In genomic region chr19:12499485-12499884, GRCm38 (mm10) we compare ENCODE assay signal across 9 mouse cellular contexts. TPM values are rescaled to one million over a fixed set of nuclear protein-coding genes. Genes with fewer than 3 reads are reported as not detected.
A peak's percentile ranks its signal among the peaks of the same experiment; 100 is the strongest.
DNase-seq lines count a peak whose midpoint lies in the region; ATAC-seq and TF ChIP-seq lines count a peak whose summit lies in the region.
"Had no signal": no experiment of that assay in that cellular context is flagged by ENCODE, and none has a peak within 500 bp of the region (broad histone marks: within the 10 kb centered on the region; RNA-seq: fewer than 3 reads in every experiment).

No protein-coding gene starts in this region.

- no peak for TF ChIP-seq EP300 in stomach, postnatal 0 days (optimal IDR thresholded peaks at IDR 0.05)

- peak overlapping the region; percentile 98 for H3K4me3 ChIP-seq in megakaryocyte, embryonic 14.5 days (replicated peaks)
- peak overlapping the region; percentile 64 for H3K4me3 ChIP-seq in limb, embryonic 15.5 days
- H3K4me3 ChIP-seq in stomach, postnatal 0 days (ENCODE audit: low read depth, low read length): peak overlapping the region; percentile 72

- no peak for ATAC-seq in megakaryocyte, adult 5-6 weeks (ENCODE audit: poor library complexity, severe bottlenecking)
- ATAC-seq in limb, embryonic 15.5 days (ENCODE audit: insufficient number of reproducible peaks, low FRiP score, low TSS enrichment, low read depth): 0 out of 2 replicates have a peak, but pooled peaks have one; percentile 7
- no peak for ATAC-seq in stomach, postnatal 0 days (ENCODE audit: low FRiP score, low TSS enrichment)
- ATAC-seq: activated CD4-positive, CD25-positive, alpha-beta regulatory T cell, adult 4 months had no signal

- no peaks in the 10 kb centered on the region for H3K9me3 ChIP-seq in megakaryocyte, embryonic 14.5 days
- H3K9me3 ChIP-seq in limb, embryonic 15.5 days: no peaks in the 10 kb centered on the region
- H3K9me3 ChIP-seq in stomach, postnatal 0 days (ENCODE audit: control insufficient read depth, low read length): no peaks in the 10 kb centered on the region

- H3K4me2 ChIP-seq in limb, embryonic 15.5 days: peak overlapping the region; percentile 94
- H3K4me2 ChIP-seq in stomach, postnatal 0 days (replicated peaks; ENCODE audit: low read depth): peak overlapping the region; percentile 95

- H3K9ac ChIP-seq in limb, embryonic 15.5 days: no peak overlapping the region
- peak overlapping the region; percentile 92 for H3K9ac ChIP-seq in stomach, postnatal 0 days (ENCODE audit: low read length)

- TF ChIP-seq CTCF in stomach, postnatal 0 days (IDR thresholded peaks at IDR 0.05; ENCODE audit: low read depth): no peak

- no peak overlapping the region for H3K27ac ChIP-seq in limb, embryonic 15.5 days
- no peak overlapping the region for H3K27ac ChIP-seq in stomach, postnatal 0 days (replicated peaks)

- H3K4me1 ChIP-seq in megakaryocyte, embryonic 14.5 days: peaks cover 40% of the 10 kb centered on the region
- H3K4me1 ChIP-seq in limb, embryonic 15.5 days: peaks cover 15% of the 10 kb centered on the region
- no peaks in the 10 kb centered on the region; the same call in 1 of the 2 replicates for H3K4me1 ChIP-seq in stomach, postnatal 0 days (replicated peaks; ENCODE audit: control insufficient read depth, insufficient read depth)

- peaks cover 42% of the 10 kb centered on the region for H3K27me3 ChIP-seq in megakaryocyte, embryonic 14.5 days (replicated peaks)
- H3K27me3 ChIP-seq in limb, embryonic 15.5 days: peaks cover 5% of the 10 kb centered on the region; the same call in 1 of the 2 replicates
- no peaks in the 10 kb centered on the region for H3K27me3 ChIP-seq in stomach, postnatal 0 days (ENCODE audit: control insufficient read depth, insufficient read depth, low read length)

- 27% methylated on average over 2 of the region's 2 CpGs for WGBS in limb, embryonic 15.5 days
- WGBS in stomach, postnatal 0 days: 24% methylated on average over 2 of the region's 2 CpGs

- DNase-seq in embryo, embryonic 10.5 days (ENCODE audit: low spot score): peak; percentile 34
- no peak for DNase-seq in embryo, embryonic 11 days
- no peak for DNase-seq in stomach, postnatal 0 days (ENCODE audit: low spot score)
- no peak for DNase-seq in ovary, adult 18-20 months (ENCODE audit: low spot score)
- DNase-seq in gastrocnemius, postnatal 10 days: no peak

- no peaks in the 10 kb centered on the region for H3K36me3 ChIP-seq in megakaryocyte, embryonic 14.5 days (replicated peaks; ENCODE audit: low read length)
- H3K36me3 ChIP-seq in limb, embryonic 15.5 days: no peaks in the 10 kb centered on the region
- H3K36me3 ChIP-seq in stomach, postnatal 0 days (ENCODE audit: control insufficient read depth, insufficient read depth, low read length): no peaks in the 10 kb centered on the region

RNA-seq across cellular contexts. Expression of gene Dtx4, which starts 1.8 kb away (rescaled TPM):
- 1.9 and 2.5 TPM in 2 replicates for polyA plus RNA-seq in megakaryocyte, embryonic 14.5 days (2012; ENCODE audit: insufficient read depth, low replicate concordance)
- total RNA-seq in megakaryocyte, adult 5-6 weeks (2015): 7.3 and 9.9 TPM in 2 replicates
- 8.3 and 9.0 TPM in 2 replicates for total RNA-seq in megakaryocyte, adult 5-6 weeks (2017)
- 7.7 and 8.0 TPM in 2 replicates for polyA plus RNA-seq in limb, embryonic 15.5 days (2015; fragmentation: Nextera tagmentation; extraction: Ambion mirVana)
- 6.2 and 7.1 TPM in 2 replicates for polyA plus RNA-seq in stomach, postnatal 0 days (2015; fragmentation: Nextera tagmentation; extraction: Ambion mirVana)
- 10 to 100 TPM; 20.3 to 23.2 TPM for total RNA-seq in gastrocnemius, postnatal 10 days (2021)

RNA-seq across cellular contexts. Expression of gene Mpeg1, which starts 38.9 kb away (rescaled TPM):
- 6.5 TPM in 1 of 2 replicates, not detected in the other for polyA plus RNA-seq in megakaryocyte, embryonic 14.5 days (2012; ENCODE audit: insufficient read depth, low replicate concordance)
- total RNA-seq in megakaryocyte, adult 5-6 weeks (2015): 1,084 and 1,137 TPM in 2 replicates
- total RNA-seq in megakaryocyte, adult 5-6 weeks (2017): 543 and 663 TPM in 2 replicates
- 0.47 and 0.54 TPM in 2 replicates for polyA plus RNA-seq in limb, embryonic 15.5 days (2015; fragmentation: Nextera tagmentation; extraction: Ambion mirVana)
- polyA plus RNA-seq in stomach, postnatal 0 days (2015; fragmentation: Nextera tagmentation; extraction: Ambion mirVana): 0.71 and 0.84 TPM in 2 replicates
- 1 to 10 TPM; 2.0 to 4.1 TPM for total RNA-seq in gastrocnemius, postnatal 10 days (2021)

RNA-seq across cellular contexts. Expression of gene Fam111a, which starts 46.1 kb away (rescaled TPM):
- 1.7 TPM in 1 of 2 replicates, not detected in the other for polyA plus RNA-seq in megakaryocyte, embryonic 14.5 days (2012; ENCODE audit: insufficient read depth, low replicate concordance)
- total RNA-seq in megakaryocyte, adult 5-6 weeks (2015): 308 and 344 TPM in 2 replicates
- total RNA-seq in megakaryocyte, adult 5-6 weeks (2017): 409 TPM in 2 replicates
- 24.0 and 25.5 TPM in 2 replicates for polyA plus RNA-seq in limb, embryonic 15.5 days (2015; fragmentation: Nextera tagmentation; extraction: Ambion mirVana)
- polyA plus RNA-seq in stomach, postnatal 0 days (2015; fragmentation: Nextera tagmentation; extraction: Ambion mirVana): 8.2 TPM in 2 replicates
- total RNA-seq in gastrocnemius, postnatal 10 days (2021): 10 to 100 TPM in 1 of 2 experiments, 1 to 10 TPM in 1; 7.3 to 11.2 TPM
